Mouse (Mus musculus) MEL (cell line): ENCODE measurements around the gene Cd40. TPM values are rescaled to one million over a fixed set of nuclear protein-coding genes. Genes with fewer than 3 reads are reported as not detected.

ENCODE experiments used
- DNase-seq: peaks from one replicate; pipeline ENCODE4 v3.0.0; 2011; ENCODE audit warnings: low read depth, low spot score
- H3K27ac ChIP-seq: 2 replicates; pipeline ENCODE4 v1.5.1; 2012; ENCODE audit warnings: low read depth, mild to moderate bottlenecking, control low read depth, low read length, moderate library complexity; ENCODE audit not compliant: control insufficient read depth
- H3K27me3 ChIP-seq, 2 experiments: fragments of 150-350 bp in 1 of 2; sonication (generic) in 1 of 2; 2 replicates each; pipeline ENCODE4 v1.6.1; 2012; ENCODE audit warnings: low read length in 2 of 2, mild to moderate bottlenecking in 2 of 2, improper control_type of control experiment in 1 of 2, moderate library complexity in 1 of 2; ENCODE audit not compliant: insufficient read depth in 2 of 2, control insufficient read depth in 1 of 2
- H3K36me3 ChIP-seq, 2 experiments: 2 replicates each; pipeline ENCODE4 v1.6.1; 2012 to 2014; ENCODE audit warnings: low read length in 2 of 2, improper control_type of control experiment in 1 of 2, inconsistent platforms in 1 of 2, mild to moderate bottlenecking in 1 of 2; ENCODE audit not compliant: insufficient read depth in 2 of 2, control insufficient read depth in 1 of 2
- H3K4me1 ChIP-seq, 2 experiments: fragments of 150-350 bp in 1 of 2; sonication (generic) in 1 of 2; 2 replicates each; pipeline ENCODE4 v1.6.1; 2012; ENCODE audit warnings: low read length in 2 of 2, improper control_type of control experiment in 1 of 2, mild to moderate bottlenecking in 1 of 2; ENCODE audit not compliant: insufficient read depth in 2 of 2, control insufficient read depth in 1 of 2
- H3K4me3 ChIP-seq, 2 experiments: fragments of 150-350 bp in 1 of 2; sonication (generic) in 1 of 2; 2 replicates each; pipeline ENCODE4 v1.5.1; 2012; ENCODE audit warnings: low read depth in 2 of 2, low read length in 2 of 2, mild to moderate bottlenecking in 2 of 2, moderate library complexity in 2 of 2, control low read depth in 1 of 2, improper control_type of control experiment in 1 of 2; ENCODE audit not compliant: control insufficient read depth in 1 of 2, insufficient read depth in 1 of 2
- H3K79me2 ChIP-seq: 2 replicates; pipeline ENCODE4 v1.6.1; 2012; ENCODE audit warnings: mild to moderate bottlenecking, low read length, moderate library complexity; ENCODE audit not compliant: control insufficient read depth, poor library complexity, insufficient read depth
- H3K9ac ChIP-seq: 2 replicates; pipeline ENCODE4 v1.6.1; 2012; ENCODE audit warnings: low read depth, mild to moderate bottlenecking, control low read depth, low read length, moderate library complexity; ENCODE audit not compliant: control insufficient read depth, poor library complexity, severe bottlenecking
- H3K9me3 ChIP-seq: fragments of 150-350 bp; sonication (generic); replicated peaks from 2 replicates; pipeline ENCODE4 v1.6.1; 2012; ENCODE audit warnings: mild to moderate bottlenecking, low read length, improper control_type of control experiment, moderate library complexity; ENCODE audit not compliant: insufficient read depth
- BHLHE40 ChIP-seq: IDR thresholded peaks from 2 replicates; pipeline ENCODE4 v1.6.1; 2012; ENCODE audit warnings: low read depth, mild to moderate bottlenecking, inconsistent platforms, low read length, improper control_type of control experiment, borderline replicate concordance
- ELF1 ChIP-seq: IDR thresholded peaks from 2 replicates; pipeline ENCODE4 v1.6.1; 2014; ENCODE audit warnings: low read depth, mild to moderate bottlenecking, inconsistent platforms, low read length, improper control_type of control experiment, moderate library complexity
- EP300 ChIP-seq, 2 experiments: IDR thresholded peaks; 2 replicates each; pipeline ENCODE4 v1.6.1; 2011; ENCODE audit warnings: improper control_type of control experiment in 2 of 2, low read length in 2 of 2, low read depth in 1 of 2, mild to moderate bottlenecking in 1 of 2
- MAFK ChIP-seq: IDR thresholded peaks from 2 replicates; pipeline ENCODE4 v1.6.1; 2011; ENCODE audit warnings: low read depth, mild to moderate bottlenecking, low read length, improper control_type of control experiment, borderline replicate concordance
- MAZ ChIP-seq: IDR thresholded peaks from 2 replicates; pipeline ENCODE4 v1.6.1; 2012; ENCODE audit warnings: low read depth, mild to moderate bottlenecking, inconsistent platforms, low read length, improper control_type of control experiment
- MEF2A ChIP-seq: IDR thresholded peaks from 2 replicates; pipeline ENCODE4 v1.6.1; 2014; ENCODE audit warnings: low read depth, mild to moderate bottlenecking, inconsistent platforms, low read length, improper control_type of control experiment; ENCODE audit not compliant: poor library complexity, insufficient replicate concordance, severe bottlenecking; ENCODE audit errors: extremely low read depth
- MYC ChIP-seq: IDR thresholded peaks from 2 replicates; pipeline ENCODE4 v1.6.1; 2011; ENCODE audit warnings: low read depth, mild to moderate bottlenecking, low read length, improper control_type of control experiment, moderate library complexity
- RAD21 ChIP-seq: IDR thresholded peaks from 2 replicates; pipeline ENCODE4 v1.6.1; 2011; ENCODE audit warnings: mild to moderate bottlenecking, low read depth, low read length, improper control_type of control experiment
- USF2 ChIP-seq, 2 experiments: IDR thresholded peaks; 2 replicates each; pipeline ENCODE4 v1.6.1; 2011 to 2012; ENCODE audit warnings: improper control_type of control experiment in 2 of 2, low read length in 2 of 2, borderline replicate concordance in 1 of 2, inconsistent platforms in 1 of 2, low read depth in 1 of 2, mild to moderate bottlenecking in 1 of 2; ENCODE audit not compliant: insufficient read depth in 1 of 2
- ZC3H11A ChIP-seq: IDR thresholded peaks from 2 replicates; pipeline ENCODE4 v1.6.1; 2012; ENCODE audit warnings: low read depth, mild to moderate bottlenecking, inconsistent platforms, low read length, improper control_type of control experiment
- polyA plus RNA-seq, 2 experiments: library from polyadenylated mRNA; stranded (reverse) in 1 of 2; unstranded in 1 of 2; fragments of >175 nt in 1 of 2; fragments of >200 nt in 1 of 2; gene quantifications; 2 replicates each; pipeline versions ENCODE4 v1.2.1 to v1.2.4; 2012; ENCODE audit warnings: low replicate concordance in 2 of 2, low read depth in 1 of 2; ENCODE audit not compliant: insufficient read length in 2 of 2, insufficient read depth in 1 of 2, missing spikeins in 1 of 2
- total RNA-seq: library from RNA; depleted of rRNA; stranded (reverse); fragments of 300-350 nt; gene quantifications from 2 replicates; pipeline ENCODE4 v1.2.3, GENCODE M21; 2012

Cd40 gene
- total and polyA plus RNA-seq, 3 experiments: 0.08 TPM; not detected in 2

GRCm38 (mm10) chr2:165098861-165099260, 43.4 kb downstream of the Cd40 start:
- H3K9ac ChIP-seq: no peak overlapping the region
- no peaks in the 10 kb centered on the region for H3K9me3 ChIP-seq
- H3K36me3 ChIP-seq: no peaks in the 10 kb centered on the region
- no peak overlapping the region for H3K4me3 ChIP-seq
- TF ChIP-seq BHLHE40 (no peak), ZC3H11A (no peak), RAD21 (no peak)
- no peaks in the 10 kb centered on the region for H3K4me1 ChIP-seq
- no peak for DNase-seq
- no peaks in the 10 kb centered on the region for H3K27me3 ChIP-seq
- no peaks in the 10 kb centered on the region for H3K79me2 ChIP-seq
- H3K27ac ChIP-seq: no peak overlapping the region

GRCm38 (mm10) chr2:165100749-165101148, 45.3 kb downstream of the Cd40 start:
- no peaks in the 10 kb centered on the region for H3K79me2 ChIP-seq
- no peaks in the 10 kb centered on the region for H3K27me3 ChIP-seq
- no peak overlapping the region for H3K27ac ChIP-seq

GRCm38 (mm10) chr2:165102920-165103319, 47.5 kb downstream of the Cd40 start:
- no peaks in the 10 kb centered on the region for H3K27me3 ChIP-seq
- H3K27ac ChIP-seq: no peak overlapping the region
- no peak for TF ChIP-seq MEF2A
- no peak for TF ChIP-seq EP300 (IDR thresholded peaks at IDR 0.05; ENCODE audit: low read depth in 1 of 2, low read length in 2 of 2)
- H3K36me3 ChIP-seq: no peaks in the 10 kb centered on the region
- H3K9me3 ChIP-seq: no peaks in the 10 kb centered on the region
- DNase-seq: peak; percentile 30
- no peak overlapping the region for H3K9ac ChIP-seq
- H3K79me2 ChIP-seq: no peaks in the 10 kb centered on the region
- H3K4me3 ChIP-seq: no peak overlapping the region
- H3K4me1 ChIP-seq: no peaks in the 10 kb centered on the region

More at GRCm38 (mm10) chr2:165100749-165101148, 45.3 kb downstream of the Cd40 start:
- Histone ChIP-seq H3K9me3 (no peaks in the 10 kb centered on the region), H3K9ac (no peak overlapping the region), H3K36me3 (no peaks in the 10 kb centered on the region), H3K4me3 (no peak overlapping the region), H3K4me1 (no peaks in the 10 kb centered on the region)
- no peak for DNase-seq
- TF ChIP-seq MAFK (no peak), USF2 (IDR thresholded peaks at IDR 0.05; ENCODE audit: borderline replicate concordance in 1 of 2, insufficient read depth in 1 of 2, low read depth in 1 of 2, low read length in 2 of 2) (no peak), MYC (no peak), MAZ (no peak), ELF1 (no peak)
